Mouse (Mus musculus) adrenal gland, adult 8-10 months (tissue): ENCODE results near the gene Dpy19l3. TPM values are rescaled to one million over a fixed set of nuclear protein-coding genes. Genes with fewer than 3 reads are reported as not detected.

Source experiments
- DNase-seq: peaks from one replicate; pipeline ENCODE4 v3.0.0; 2022
- total RNA-seq, 4 experiments: library from RNA; stranded (reverse); gene quantifications; 2 replicates each; pipeline ENCODE4 v1.2.4; 2022

Dpy19l3 gene
- total RNA-seq, 4 experiments from 2014 or later, result 57.8 to 90.2 (median 69.7) TPM

DNA sequence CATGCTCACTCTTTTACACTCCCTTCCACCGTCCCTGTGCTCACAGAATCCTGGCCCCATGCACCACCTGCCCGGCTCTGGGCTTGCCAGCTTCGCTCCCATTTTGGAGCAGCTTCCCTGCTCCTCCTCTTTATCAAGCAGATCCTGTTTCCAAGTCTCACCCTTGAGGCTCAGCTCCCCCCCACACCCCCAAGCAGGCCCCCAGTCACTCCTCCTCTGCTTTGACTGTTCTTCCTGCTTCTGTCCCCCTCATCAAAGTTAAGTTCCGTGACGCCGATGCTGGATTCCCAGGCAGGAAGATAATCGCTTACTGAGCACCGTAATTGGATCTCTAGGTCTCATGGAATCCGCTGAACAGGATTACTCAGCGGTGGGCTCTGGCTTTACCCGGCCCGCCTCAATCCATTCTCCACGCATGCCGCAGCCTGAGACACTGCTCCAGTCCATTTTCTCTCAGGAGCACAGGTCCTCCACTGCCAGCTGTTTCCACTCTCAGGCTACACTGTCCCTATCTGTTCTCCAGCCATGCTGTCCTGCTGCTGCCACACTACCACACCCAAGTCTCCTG lies 6.8 kb downstream of the Dpy19l3 start:
- DNase-seq, result no peak

GRCm38 (mm10) chr7:35746686-35747396 lies 7.4 kb downstream of the Dpy19l3 start:
- no peak for DNase-seq

DNA sequence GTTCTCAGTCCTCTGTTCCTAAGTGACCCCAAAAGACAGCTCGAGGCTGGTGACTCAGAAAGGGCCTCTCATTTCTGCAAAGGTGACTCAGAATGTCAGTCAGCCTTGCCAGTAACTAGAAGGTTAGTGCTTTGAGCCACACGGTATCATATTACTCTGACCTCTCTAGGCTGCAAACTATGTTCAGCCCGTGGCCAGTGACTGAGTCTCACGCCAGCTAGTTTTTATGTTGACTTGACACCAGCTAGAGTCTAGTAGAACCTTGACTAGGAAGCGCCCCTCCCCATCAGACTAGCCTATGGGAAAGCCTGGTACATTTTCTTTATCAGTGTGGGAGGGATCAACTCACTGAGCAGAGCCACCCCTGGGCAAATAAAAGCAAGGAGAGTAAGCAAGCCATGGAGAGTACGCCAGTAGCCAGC lies 9.0 kb downstream of the Dpy19l3 start:
- peak; percentile 73 for DNase-seq

DNA sequence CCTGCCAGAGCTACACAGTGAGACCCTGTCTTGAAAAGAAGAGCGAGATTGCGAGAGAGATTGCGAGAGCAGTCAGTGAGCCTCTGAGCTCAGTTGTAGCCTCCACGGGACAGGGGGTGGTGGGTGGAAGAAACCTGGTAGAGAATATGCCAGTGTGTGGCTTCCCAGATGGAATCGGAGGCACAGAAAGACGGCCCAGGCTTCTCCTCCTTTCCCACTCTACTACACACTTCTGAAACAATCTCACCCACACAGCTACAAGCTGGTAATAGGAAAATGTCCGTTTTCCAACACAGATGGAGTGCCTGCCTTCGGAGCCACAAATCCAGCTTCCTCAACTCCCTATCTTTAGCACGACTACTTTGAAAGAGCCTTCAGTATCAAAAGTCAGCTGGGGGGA lies 9.5 kb downstream of the Dpy19l3 start:
- DNase-seq, result no peak

DNA sequence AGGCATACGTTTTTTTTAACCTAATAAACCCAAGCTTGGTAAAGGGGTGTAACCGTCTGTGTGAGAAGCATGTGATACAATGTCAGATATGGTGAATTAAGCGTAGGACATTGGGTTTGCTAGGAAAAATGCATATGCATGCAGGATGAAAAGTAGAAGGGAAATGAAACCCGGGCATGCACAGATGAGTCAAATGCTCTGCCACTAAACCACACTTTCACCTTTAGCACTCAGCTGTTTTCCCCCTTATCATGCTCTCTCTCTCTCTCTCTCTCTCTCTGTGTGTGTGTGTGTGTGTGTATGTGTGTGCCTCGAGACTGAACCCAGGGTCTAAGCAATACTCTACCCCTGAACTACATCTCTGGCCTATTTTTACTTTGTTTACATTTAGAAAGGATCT lies 11.9 kb downstream of the Dpy19l3 start:
- DNase-seq, result no peak

DNA sequence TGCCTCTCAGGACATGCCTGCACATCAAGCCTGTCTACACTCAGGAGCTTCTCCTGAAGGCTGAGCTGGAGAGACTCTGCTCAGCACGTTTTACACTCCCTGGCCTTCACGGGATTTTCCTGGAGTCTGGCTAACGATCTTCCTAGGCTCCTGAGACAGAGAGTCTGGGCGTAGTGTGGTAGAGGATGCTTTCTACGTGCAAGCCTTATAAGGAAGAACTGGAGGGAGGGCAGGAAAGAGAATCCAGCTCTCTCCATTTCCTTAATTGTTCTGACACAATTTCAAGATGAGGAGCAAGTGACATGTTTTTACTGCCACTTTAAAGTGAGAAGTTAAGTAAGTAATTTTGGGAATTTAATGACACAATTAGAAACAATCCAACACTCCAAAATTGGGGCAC lies 12.4 kb downstream of the Dpy19l3 start:
- DNase-seq, result no peak

- DNase-seq, result peak; percentile 63
Observed at GRCm38 (mm10) chr7:35740489-35741230, 13.6 kb downstream of the Dpy19l3 start.

DNA sequence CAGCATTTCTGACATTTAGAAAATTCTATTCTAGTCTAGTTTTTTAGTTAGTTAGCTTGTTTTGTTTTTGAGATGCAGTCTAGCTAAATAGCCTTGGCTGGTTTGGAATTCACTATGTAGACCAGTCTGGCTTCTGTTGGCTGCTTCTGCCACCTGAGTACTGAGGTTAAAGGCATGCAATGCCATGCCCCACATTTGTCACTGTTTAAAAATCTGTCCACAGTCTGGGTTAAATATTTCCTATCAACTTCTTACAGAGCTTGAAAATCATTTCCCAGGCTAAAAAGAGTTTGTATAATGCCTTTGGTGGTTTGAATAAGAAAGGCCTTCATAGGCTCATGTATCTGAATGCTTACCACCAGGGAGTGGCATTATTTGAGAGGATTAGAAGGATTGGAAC lies 15.4 kb downstream of the Dpy19l3 start:
- DNase-seq, result no peak

GRCm38 (mm10) chr7:35733313-35734050 lies 20.8 kb downstream of the Dpy19l3 start:
- DNase-seq, result no peak

DNA sequence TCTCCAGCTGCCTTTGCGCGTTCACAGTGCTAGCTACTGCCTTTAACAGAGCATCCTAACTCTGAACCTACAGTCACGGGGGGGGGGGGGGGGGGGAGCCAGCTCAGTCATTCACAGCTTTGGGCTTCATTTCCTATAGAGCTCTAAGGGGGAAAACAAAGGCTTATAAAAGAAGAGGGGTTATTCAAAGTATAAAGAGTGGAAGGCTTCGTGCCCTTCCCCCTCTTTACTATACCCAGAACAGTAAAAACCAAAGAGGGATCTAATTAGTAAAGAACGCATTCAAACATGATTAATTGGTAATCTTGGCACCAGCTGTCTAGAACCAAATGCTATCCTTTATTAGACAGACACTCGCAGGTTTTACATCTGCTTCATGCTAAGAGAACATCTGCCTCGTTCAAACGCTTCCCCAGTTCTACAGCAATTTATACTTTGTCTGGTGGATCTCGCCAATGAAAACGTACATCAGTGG lies 21.6 kb downstream of the Dpy19l3 start:
- no peak for DNase-seq

GRCm38 (mm10) chr7:35729621-35730031 lies 24.6 kb downstream of the Dpy19l3 start:
- no peak for DNase-seq

DNA sequence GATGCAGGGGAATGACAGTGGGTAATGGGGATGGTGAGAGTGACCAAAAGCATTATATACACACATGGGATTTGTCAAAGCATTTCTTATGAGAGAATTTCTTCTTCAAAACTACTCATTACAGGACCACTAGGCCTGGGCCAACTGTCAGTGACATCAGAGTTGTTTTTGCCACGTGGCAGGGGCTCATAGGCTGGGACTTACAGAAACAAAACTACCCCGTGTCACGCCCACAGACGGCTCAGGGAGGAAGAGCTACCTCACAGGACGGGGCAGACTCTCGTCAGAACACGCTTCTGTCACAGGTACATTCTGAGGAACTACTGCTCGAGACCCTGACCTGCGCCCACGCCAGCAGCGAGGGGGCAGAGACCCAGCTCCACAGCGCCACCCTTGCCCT lies 25.9 kb downstream of the Dpy19l3 start:
- no peak for DNase-seq

GRCm38 (mm10) chr7:35723035-35723434 lies 31.2 kb downstream of the Dpy19l3 start:
- DNase-seq, result no peak

DNA sequence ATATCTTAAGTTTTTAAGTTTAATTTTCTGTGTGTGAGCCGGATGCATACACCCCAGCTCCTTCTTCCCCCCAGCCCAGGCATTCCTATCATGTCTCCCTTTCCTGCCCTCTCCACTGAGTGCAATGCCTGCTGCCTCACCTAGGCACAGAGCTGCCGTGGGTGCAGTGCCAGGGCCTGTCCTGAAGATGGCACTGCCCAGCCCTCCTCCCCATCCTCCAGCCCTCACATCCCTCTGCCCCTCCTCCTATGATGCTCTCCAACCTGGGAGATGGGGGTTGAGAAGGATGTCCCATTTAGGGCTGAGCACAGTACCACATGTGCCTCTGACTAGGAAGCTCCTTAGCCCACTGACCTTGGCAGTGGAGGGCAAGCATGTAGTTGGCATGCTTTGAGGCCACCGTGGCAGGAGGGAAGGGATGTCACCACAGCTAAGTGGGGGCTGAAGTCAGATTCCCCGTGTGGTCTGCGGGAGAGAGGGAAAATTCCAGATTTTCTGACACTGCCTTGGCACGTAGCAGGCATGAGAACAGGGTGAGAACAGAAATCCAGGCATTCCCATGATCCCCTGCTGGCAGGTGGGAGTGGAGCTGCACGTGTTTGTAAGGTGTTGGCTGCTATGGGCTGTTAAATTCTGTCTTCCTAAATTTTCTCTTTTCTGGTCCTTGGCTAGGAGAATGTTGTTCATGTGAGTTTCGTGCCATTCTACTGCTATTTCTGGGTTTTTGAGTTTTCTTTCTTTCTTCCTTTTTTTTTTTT lies 35.7 kb downstream of the Dpy19l3 start:
- DNase-seq, result no peak

- DNase-seq, result no peak
Observed at GRCm38 (mm10) chr7:35710366-35710765, 43.9 kb downstream of the Dpy19l3 start.

DNA sequence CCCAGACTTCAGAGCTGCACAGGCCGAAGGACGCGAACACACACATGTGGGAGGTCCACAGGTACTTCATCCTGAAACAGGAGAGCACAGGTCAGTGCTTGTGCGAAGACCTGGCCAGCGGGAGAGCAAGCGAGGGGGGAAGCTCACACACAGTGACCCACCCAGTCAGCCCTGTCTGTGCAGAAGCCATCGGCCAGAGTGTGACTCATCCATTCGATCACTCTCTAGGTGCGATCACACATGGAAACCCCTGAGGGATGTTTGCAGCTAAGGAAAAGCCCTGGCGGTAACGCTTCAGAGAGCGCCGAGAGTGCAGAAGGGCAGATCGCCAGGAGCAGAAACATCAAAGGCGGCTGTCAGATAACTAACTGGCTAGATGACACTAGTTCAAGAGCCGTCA lies 46.2 kb downstream of the Dpy19l3 start:
- no peak for DNase-seq

DNA sequence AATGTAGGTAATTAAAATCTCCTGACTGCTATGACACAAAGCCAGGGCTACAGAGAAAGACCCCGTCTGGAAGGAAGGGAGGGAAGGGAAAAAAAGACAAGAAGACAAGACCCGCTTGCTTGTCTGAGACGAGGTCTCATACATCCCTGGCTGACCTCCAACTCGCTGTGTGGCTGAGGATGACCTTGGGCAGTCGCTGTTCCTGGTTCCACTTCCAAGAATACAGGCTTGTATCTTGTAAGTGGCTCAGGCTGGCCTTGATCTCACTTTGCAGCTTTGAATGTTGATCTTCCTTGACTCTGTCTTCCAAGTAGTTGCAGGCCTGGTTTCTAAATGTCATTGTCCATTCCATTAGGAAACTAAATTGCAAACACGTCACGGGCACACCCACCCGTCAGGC lies 55.2 kb downstream of the Dpy19l3 start:
- peak; percentile 68 for DNase-seq

DNA sequence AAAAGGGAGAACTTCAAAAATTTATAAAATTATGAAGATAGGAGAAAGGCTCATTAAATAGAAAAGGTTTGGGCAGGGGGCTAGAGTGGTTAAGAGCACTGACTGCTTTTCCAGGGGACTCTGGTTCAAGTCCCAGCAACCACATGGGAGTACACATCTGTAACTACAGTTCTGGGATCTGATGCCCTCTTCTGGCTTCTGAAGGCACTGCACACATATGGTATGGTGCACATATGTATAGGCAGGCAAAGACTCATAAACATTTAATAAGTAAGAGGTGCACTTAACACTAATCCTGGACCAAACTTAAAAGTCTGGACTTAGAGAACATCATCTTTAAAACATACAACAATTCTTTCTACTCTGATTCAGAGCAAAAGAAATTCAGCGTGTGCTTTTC lies 56.2 kb downstream of the Dpy19l3 start:
- no peak for DNase-seq

GRCm38 (mm10) chr7:35692641-35693040 lies 61.6 kb downstream of the Dpy19l3 start:
- no peak for DNase-seq

GRCm38 (mm10) chr7:35692117-35692516 lies 62.1 kb downstream of the Dpy19l3 start:
- no peak for DNase-seq

DNA sequence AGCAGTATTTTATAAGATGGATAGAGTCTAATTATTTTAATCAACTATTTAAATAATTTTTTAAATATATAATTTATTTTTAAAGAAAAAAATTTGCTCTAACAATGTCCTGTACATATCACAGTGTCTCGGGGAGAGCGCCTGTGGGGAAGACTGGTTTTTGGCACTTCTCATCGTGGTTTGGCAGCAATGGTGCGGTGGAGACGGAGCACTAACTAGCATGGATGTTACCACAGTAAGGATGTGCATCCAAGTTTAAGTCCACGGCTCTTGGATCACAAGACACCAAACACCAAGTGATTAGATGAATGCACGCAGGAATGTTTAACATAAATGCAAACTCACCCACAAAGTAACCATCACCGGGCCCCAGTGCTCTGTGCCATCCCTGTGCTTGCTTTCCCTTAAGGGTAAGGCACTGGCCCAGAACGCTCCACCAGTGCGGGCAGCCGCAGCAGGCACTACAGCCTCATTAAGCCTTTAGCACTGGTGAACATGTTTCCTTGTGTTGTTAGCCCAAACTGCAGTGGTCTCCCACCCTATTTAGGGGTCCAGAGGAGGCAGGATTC lies 65.4 kb downstream of the Dpy19l3 start:
- no peak for DNase-seq

DNA sequence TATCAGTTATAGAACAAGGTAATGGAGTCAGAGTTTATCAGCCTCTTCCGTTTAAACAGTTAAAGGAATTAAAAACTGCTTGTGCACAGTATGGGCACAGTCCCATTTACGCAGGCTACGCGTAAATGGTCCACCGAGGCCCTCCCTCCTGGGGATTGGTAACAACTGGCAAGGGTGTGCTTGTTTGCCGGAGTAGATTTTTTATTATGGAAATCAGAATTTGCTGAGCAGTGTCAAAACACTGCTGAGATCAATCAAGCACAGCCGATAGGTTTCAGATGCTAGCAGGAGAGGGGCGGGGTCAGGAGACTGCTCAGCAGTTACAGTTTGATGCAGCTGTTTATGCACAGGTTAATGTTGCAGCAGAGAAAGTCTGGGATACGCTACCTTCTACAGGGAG lies 66.0 kb downstream of the Dpy19l3 start:
- no peak for DNase-seq
